Mouse (Mus musculus) CD8-positive naive resting alpha-beta T cell, adult 57 days (primary cell): ENCODE results near the gene Btbd35f18. TPM values are rescaled to one million over a fixed set of nuclear protein-coding genes. Genes with fewer than 3 reads are reported as not detected.

Source experiments
- total RNA-seq: library from RNA; stranded (reverse); gene quantifications from one replicate; pipeline ENCODE4 v1.2.4, GENCODE M21; 2023

Gene Btbd35f18
- total RNA-seq, result not detected

DNA sequence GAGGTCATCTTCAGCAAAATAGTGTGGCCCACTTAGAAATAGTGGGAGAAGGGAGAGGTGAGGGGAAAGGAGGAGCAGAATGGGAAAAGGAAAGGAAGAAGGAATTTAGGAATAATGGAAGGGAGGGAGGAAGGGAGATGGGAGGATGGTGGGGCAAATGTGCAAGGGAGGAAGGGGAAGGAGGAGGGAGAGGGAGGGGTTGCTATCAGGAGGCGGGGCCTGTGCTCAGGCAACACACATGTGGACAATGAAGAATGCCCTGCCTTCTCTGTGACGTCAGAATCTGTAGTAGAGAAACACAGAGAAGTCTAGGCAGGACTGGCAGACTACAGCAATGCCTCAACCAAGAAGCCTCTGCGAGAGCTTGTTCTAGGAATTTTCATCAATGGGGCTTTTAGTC lies at the start of gene Btbd35f18:
Btbd35f18 (plus strand) TSS at position 301 of the 400 bp plus-strand sequence.

Other genes with a start within 250 kb of the Btbd35f18 start
- not detected for gene Btbd35f10, start 52.7 kb downstream of the Btbd35f18 start, total RNA-seq